Mouse (Mus musculus): ENCODE data around the gene Palm2. TPM values are rescaled to one million over a fixed set of nuclear protein-coding genes. Genes with fewer than 3 reads are reported as not detected.

Gene Palm2
- total and polyA plus RNA-seq, 3 experiments, result not detected

GRCm38 (mm10) chr4:57624819-57625218, 190.8 kb downstream of the Palm2 start:
- Histone ChIP-seq H3K79me2 (ENCODE audit: control insufficient read depth, insufficient read depth, low read length, poor library complexity) (no peaks in the 10 kb centered on the region), H3K36me3 (ENCODE audit: control insufficient read depth in 1 of 2, insufficient read depth in 2 of 2, low read length in 2 of 2) (no peaks in the 10 kb centered on the region), H3K4me1 (ENCODE audit: control insufficient read depth in 1 of 2, insufficient read depth in 2 of 2, low read length in 2 of 2) (no peaks in the 10 kb centered on the region), H3K4me3 (ENCODE audit: control insufficient read depth in 1 of 2, insufficient read depth in 1 of 2, low read depth in 2 of 2, low read length in 2 of 2) (no peak overlapping the region), H3K9ac (ENCODE audit: control insufficient read depth, low read depth, low read length, poor library complexity, severe bottlenecking) (no peak overlapping the region), H3K27ac (ENCODE audit: control insufficient read depth, low read depth, low read length) (no peak overlapping the region), H3K9me3 (replicated peaks; ENCODE audit: insufficient read depth, low read length) (no peaks in the 10 kb centered on the region), H3K27me3 (ENCODE audit: control insufficient read depth in 1 of 2, insufficient read depth in 2 of 2, low read length in 2 of 2) (peaks cover 0 to 3% of the 10 kb centered on the region in 2 experiments; a peak in 2 of 4 replicates)
- no peak for DNase-seq (ENCODE audit: low read depth, low spot score)
- no peak for TF ChIP-seq JUND (IDR thresholded peaks at IDR 0.05; ENCODE audit: low read depth, low read length)

- H3K27ac ChIP-seq (ENCODE audit: control insufficient read depth, low read depth, low read length), result no peak overlapping the region
- DNase-seq (ENCODE audit: low read depth, low spot score), result no peak
- no peaks in the 10 kb centered on the region for H3K4me1 ChIP-seq (ENCODE audit: control insufficient read depth in 1 of 2, insufficient read depth in 2 of 2, low read length in 2 of 2)
- H3K27me3 ChIP-seq (ENCODE audit: control insufficient read depth in 1 of 2, insufficient read depth in 2 of 2, low read length in 2 of 2), result peaks cover 0 to 3% of the 10 kb centered on the region in 2 experiments; a peak in 2 of 4 replicates
- H3K36me3 ChIP-seq (ENCODE audit: control insufficient read depth in 1 of 2, insufficient read depth in 2 of 2, low read length in 2 of 2), result no peaks in the 10 kb centered on the region
- H3K4me3 ChIP-seq (ENCODE audit: control insufficient read depth in 1 of 2, insufficient read depth in 1 of 2, low read depth in 2 of 2, low read length in 2 of 2), result no peak overlapping the region
- no peaks in the 10 kb centered on the region for H3K9me3 ChIP-seq (replicated peaks; ENCODE audit: insufficient read depth, low read length)
- H3K79me2 ChIP-seq (ENCODE audit: control insufficient read depth, insufficient read depth, low read length, poor library complexity), result no peaks in the 10 kb centered on the region
- TF ChIP-seq ZNF384 (IDR thresholded peaks at IDR 0.05; ENCODE audit: low read depth, low read length), result no peak
- no peak for TF ChIP-seq MYB (IDR thresholded peaks at IDR 0.05; ENCODE audit: low read depth, low read length)
- no peak for TF ChIP-seq NELFE (IDR thresholded peaks at IDR 0.05; ENCODE audit: low read depth, low read length)
- no peak for TF ChIP-seq TCF12 (IDR thresholded peaks at IDR 0.05; ENCODE audit: low read depth, low read length)
- no peak for TF ChIP-seq E2F4 (IDR thresholded peaks at IDR 0.05; ENCODE audit: borderline replicate concordance, low read depth, low read length)
- no peak for TF ChIP-seq MAZ (IDR thresholded peaks at IDR 0.05; ENCODE audit: low read depth, low read length)
- TF ChIP-seq TBP (IDR thresholded peaks at IDR 0.05; ENCODE audit: low read depth, low read length), result no peak
- no peak for TF ChIP-seq SMC3 (IDR thresholded peaks at IDR 0.05; ENCODE audit: low read depth, low read length)
- TF ChIP-seq USF2 (IDR thresholded peaks at IDR 0.05; ENCODE audit: borderline replicate concordance in 1 of 2, insufficient read depth in 1 of 2, low read depth in 1 of 2, low read length in 2 of 2), result no peak
- TF ChIP-seq KAT2A (conservative IDR thresholded peaks at IDR 0.05; ENCODE audit: low read depth, low read length), result no peak
- TF ChIP-seq CHD1 (IDR thresholded peaks at IDR 0.05; ENCODE audit: low read depth, low read length), result no peak
- no peak for TF ChIP-seq GABPA (IDR thresholded peaks at IDR 0.05; ENCODE audit: low read depth, low read length)
- no peak for TF ChIP-seq HCFC1 (IDR thresholded peaks at IDR 0.05; ENCODE audit: low read depth, low read length)
- H3K9ac ChIP-seq (ENCODE audit: control insufficient read depth, low read depth, low read length, poor library complexity, severe bottlenecking), result no peak overlapping the region
Measured at GRCm38 (mm10) chr4:57625306-57625705, 191.3 kb downstream of the Palm2 start.

- no peak for DNase-seq (ENCODE audit: low read depth, low spot score)
- Histone ChIP-seq H3K4me1 (ENCODE audit: control insufficient read depth in 1 of 2, insufficient read depth in 2 of 2, low read length in 2 of 2) (no peaks in the 10 kb centered on the region), H3K27ac (ENCODE audit: control insufficient read depth, low read depth, low read length) (no peak overlapping the region), H3K9me3 (replicated peaks; ENCODE audit: insufficient read depth, low read length) (no peaks in the 10 kb centered on the region), H3K36me3 (ENCODE audit: control insufficient read depth in 1 of 2, insufficient read depth in 2 of 2, low read length in 2 of 2) (no peaks in the 10 kb centered on the region), H3K9ac (ENCODE audit: control insufficient read depth, low read depth, low read length, poor library complexity, severe bottlenecking) (no peak overlapping the region), H3K4me3 (ENCODE audit: control insufficient read depth in 1 of 2, insufficient read depth in 1 of 2, low read depth in 2 of 2, low read length in 2 of 2) (no peak overlapping the region), H3K27me3 (ENCODE audit: control insufficient read depth in 1 of 2, insufficient read depth in 2 of 2, low read length in 2 of 2) (peaks cover 0 to 3% of the 10 kb centered on the region in 2 experiments; a peak in 2 of 4 replicates), H3K79me2 (ENCODE audit: control insufficient read depth, insufficient read depth, low read length, poor library complexity) (no peaks in the 10 kb centered on the region)
- no peak for TF ChIP-seq MXI1 (IDR thresholded peaks at IDR 0.05; ENCODE audit: low read depth, low read length)
- no peak for TF ChIP-seq CHD1 (IDR thresholded peaks at IDR 0.05; ENCODE audit: low read depth, low read length)
- TF ChIP-seq SIN3A (IDR thresholded peaks at IDR 0.05; ENCODE audit: low read length), result no peak
- TF ChIP-seq POLR2A (IDR thresholded peaks at IDR 0.05; ENCODE audit: control insufficient read depth in 1 of 2, insufficient read depth in 1 of 2, low read depth in 1 of 2, low read length in 2 of 2, poor library complexity in 1 of 2), result no peak
- no peak for TF ChIP-seq E2F4 (IDR thresholded peaks at IDR 0.05; ENCODE audit: borderline replicate concordance, low read depth, low read length)
- TF ChIP-seq MAZ (IDR thresholded peaks at IDR 0.05; ENCODE audit: low read depth, low read length), result no peak
- TF ChIP-seq MAFK (IDR thresholded peaks at IDR 0.05; ENCODE audit: borderline replicate concordance, low read depth, low read length), result no peak
- no peak for TF ChIP-seq NELFE (IDR thresholded peaks at IDR 0.05; ENCODE audit: low read depth, low read length)
- TF ChIP-seq MAX (IDR thresholded peaks at IDR 0.05; ENCODE audit: low read length), result no peak
- TF ChIP-seq POLR2AphosphoS2 (IDR thresholded peaks at IDR 0.05; ENCODE audit: low read length), result no peak
- TF ChIP-seq ELF1 (IDR thresholded peaks at IDR 0.05; ENCODE audit: low read depth, low read length), result no peak
- TF ChIP-seq MYB (IDR thresholded peaks at IDR 0.05; ENCODE audit: low read depth, low read length), result no peak
- no peak for TF ChIP-seq USF2 (IDR thresholded peaks at IDR 0.05; ENCODE audit: borderline replicate concordance in 1 of 2, insufficient read depth in 1 of 2, low read depth in 1 of 2, low read length in 2 of 2)
- TF ChIP-seq EP300 (IDR thresholded peaks at IDR 0.05; ENCODE audit: low read depth in 1 of 2, low read length in 2 of 2), result no peak
Measured at GRCm38 (mm10) chr4:57625756-57626155, 191.7 kb downstream of the Palm2 start.

All from MEL (cell line).